Mouse (Mus musculus) lung, postnatal 10 days (tissue): ENCODE measurements around the gene Cldn6.

Experiments
- DNase-seq: peaks from one replicate; pipeline ENCODE4 v3.0.0; 2021

Gene Cldn6

GRCm38 (mm10) chr17:23679127-23679835 lies at the start of gene Cldn6:
TSS of gene Cldn6 (plus strand) at chr17:23679249.
- DNase-seq, result no peak

DNA sequence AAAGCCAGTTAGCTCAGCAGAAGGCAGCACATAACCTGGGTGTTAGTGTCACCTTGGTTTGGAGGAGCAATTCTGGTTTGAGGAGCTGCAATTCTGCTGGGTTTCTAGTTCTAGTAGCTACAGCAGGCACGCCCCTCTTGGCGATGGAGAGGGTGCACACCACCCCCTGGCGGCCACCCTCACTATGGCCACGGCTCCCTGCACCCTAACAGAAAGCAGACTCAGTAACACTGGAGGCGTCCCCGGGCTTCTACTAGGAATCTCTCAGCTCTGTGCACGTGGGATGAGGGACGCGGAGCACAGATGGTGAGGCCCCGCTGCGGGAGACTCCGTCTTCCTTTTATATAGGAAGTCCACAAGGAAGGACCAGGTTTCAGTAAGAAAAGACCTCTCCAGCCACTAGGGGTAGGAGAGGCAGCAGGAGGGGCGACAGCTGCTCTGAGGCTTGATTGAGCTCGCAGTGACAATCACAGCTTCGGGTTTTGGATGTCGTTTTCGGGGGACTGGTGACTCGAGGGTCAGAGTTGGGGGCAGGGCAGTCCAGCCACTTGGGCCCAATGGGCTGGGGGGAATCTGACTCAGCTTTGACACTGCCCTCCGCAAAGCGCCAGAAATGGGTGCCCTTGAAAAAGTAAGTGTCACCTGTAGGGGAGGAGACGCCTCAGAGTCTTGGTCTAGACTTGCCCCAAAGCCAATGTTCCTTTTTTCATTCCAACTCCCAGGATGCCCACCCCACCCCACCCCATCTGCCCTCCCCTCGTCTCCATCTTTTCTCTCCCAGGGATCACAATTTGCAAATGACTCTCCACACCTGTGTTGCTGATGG lies 48.6 kb upstream of the Cldn6 start:
- peak; percentile 88 for DNase-seq

DNA sequence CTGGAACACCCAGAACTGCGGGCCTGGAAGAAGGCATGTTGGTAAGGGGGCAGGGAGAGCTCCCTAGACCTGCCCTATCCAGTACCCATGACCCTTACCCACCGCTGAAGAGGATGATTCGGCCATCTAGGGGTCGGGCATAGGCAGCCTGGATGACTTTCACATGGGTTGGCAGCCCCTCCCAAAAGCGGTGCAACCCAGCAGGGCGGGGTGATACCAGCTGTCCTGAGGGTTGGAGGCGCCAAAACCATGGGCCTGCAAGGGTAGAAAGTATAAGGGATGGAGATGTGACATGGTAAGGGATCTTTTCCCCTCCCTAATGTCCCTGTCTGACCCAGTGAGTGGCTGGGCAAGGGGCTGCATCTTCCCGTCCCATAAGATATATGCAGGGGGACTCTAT lies 47.8 kb upstream of the Cldn6 start:
- DNase-seq, result no peak

GRCm38 (mm10) chr17:23644613-23645495 lies 34.2 kb upstream of the Cldn6 start, which contains the start of gene Mmp25:
TSS of gene Mmp25 (minus strand) at chr17:23645277.
- no peak for DNase-seq

DNA sequence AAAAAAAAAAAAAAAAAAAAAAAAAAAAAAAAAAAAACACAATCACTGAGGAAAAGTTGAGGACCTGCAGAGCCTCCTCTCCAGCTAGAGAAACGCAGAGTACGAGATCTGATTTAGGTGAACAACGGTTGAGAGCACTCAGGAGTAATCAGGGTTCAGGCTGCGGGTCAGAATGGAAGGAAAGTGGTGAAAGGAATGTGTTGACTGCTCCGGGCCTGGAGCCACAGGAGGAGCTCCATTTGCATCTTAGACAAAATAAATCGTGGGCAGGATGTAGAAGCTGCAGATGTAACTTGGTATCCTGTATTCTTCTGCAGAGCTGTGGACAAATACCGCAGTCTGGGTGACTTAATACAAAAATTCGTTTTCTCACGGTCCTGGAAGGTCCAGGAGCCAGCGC lies 33.2 kb upstream of the Cldn6 start:
- no peak for DNase-seq

DNA sequence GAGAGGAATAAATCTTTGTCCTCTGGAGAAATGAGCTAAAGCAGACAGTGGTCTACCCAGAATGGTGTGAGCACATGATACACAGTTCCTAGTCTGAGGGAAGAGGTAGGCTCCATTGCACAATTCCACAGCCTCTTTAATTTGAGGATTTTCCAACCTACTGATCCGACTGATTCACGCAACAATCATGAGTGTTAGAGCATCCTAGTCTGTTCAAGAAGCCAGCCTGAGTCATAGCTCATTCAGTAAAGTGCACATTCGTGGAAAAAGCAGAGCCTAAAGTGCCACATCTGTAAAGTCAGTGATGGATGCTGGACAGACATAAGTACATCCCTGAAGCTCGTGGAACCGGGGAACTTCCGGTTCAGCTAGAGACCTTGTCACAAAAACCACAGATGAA lies 27.7 kb upstream of the Cldn6 start:
- no peak for DNase-seq

DNA sequence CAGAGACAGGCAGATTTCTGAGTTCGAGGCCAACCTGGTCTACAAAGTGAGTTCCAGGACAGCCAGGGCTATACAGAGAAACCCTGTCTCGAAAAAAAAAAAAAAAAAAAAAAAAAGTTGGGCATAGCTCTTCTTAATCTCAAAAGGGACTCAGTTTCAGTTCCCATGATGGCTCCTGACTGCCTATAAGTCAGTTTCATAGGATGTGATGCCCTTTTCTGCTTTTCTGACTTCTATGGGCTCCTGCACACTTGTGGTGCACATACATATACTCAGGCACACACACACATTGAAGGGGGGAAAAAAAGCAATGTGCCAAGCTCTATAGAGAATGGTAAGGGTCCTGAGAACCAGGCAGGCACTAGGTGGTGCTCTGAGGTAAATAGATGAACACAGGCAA lies 25.7 kb upstream of the Cldn6 start:
- no peak for DNase-seq

DNA sequence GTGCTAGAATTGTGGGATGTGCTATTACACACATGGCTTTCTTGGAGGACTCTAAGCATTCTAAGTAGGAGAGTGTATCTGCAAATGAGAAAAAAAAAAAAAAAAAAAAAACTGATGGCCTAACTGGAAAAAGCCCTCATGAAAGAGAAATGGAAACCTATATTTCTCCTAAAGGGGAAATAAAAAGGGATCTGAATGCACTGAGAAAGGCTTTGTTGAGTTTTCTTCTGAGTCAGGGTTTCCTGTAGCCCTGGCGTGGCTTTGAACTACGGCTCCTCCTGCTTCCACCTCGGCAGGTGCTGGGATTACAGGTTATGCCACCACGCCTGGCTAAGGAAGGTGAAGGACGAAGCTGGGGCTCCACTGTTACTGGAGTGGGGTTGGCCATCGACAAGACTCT lies 25.0 kb upstream of the Cldn6 start:
- DNase-seq, result no peak

- no peak for DNase-seq
These were observed 24.6 kb upstream of the Cldn6 start for GRCm38 (mm10) chr17:23654410-23654809.

DNA sequence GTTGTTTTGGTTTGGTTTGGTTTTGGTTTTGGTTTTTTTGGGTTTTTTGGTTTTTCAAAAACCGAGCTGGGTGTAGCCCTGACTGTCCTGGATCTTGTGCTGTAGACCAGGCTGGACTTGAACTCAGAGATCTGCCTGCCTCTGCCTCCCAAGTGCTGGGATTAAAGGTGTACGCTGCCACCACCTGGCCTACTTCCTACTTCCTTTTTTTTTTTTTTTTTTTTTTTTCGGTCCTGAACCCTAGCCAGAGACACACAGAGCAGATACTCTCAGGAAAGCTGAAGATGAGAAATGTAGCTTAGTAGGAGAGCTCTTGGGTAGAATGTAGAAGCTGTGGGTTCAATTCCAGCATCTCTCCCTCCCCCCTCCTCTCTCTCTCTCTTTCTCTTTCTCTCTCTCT lies 20.6 kb upstream of the Cldn6 start:
- DNase-seq, result no peak

DNA sequence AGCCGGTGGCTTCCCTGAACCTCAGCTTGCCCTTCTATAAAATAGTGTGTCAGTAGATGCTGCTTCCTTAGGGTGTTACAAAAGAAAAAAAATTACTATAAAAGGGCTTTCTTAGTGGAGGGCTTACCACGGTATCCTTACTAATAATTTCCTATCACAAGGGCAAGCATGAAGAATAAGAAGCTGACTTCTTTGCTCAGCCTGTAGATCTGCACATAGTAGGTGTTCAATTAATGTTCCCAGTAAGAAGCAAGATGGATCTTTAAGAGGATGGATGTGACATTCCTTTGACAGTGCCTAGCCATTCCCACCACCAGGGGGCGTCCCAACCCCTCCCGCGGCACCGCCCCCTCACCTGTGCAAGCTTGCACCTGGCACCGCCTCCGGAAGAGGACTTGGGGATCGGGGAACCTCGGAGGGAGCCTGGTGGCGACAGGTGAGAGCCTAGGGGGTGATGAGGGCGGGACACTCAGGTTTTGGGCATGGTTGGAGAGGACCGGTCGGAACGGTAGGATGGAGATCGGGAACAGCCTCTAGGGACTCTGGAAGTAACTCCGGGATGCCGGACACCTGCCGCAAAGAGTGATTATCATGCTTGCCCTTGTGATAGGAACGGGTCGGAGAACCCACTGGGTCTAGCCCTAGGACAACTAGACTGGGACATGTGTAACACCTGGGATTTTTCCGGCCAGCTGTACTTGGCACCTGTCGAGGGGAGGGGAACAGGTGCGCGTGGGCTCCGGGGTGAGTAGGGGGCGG lies 18.8 kb upstream of the Cldn6 start, which contains the start of gene Bicdl2:
Gene Bicdl2 (plus strand): TSS at position 390 of the 759 bp plus-strand sequence.
- peak; percentile 77 for DNase-seq

DNA sequence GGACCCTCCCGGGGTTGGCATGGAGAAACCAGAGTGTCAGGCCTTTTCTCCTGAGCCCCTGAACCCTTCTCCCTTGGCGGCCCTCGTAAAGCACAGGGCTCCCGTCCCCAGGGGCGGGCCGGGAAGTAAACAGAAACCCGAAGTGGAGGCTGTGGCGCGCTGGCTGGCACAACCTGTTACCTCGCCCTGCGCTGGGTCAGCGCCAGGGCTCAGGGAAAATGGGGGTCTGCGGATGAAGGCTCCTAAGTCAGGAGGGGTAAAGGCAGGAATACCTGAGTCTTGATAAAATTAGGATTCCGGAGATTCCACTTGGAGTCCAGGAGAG lies 18.2 kb upstream of the Cldn6 start:
- DNase-seq, result peak; percentile 18

DNA sequence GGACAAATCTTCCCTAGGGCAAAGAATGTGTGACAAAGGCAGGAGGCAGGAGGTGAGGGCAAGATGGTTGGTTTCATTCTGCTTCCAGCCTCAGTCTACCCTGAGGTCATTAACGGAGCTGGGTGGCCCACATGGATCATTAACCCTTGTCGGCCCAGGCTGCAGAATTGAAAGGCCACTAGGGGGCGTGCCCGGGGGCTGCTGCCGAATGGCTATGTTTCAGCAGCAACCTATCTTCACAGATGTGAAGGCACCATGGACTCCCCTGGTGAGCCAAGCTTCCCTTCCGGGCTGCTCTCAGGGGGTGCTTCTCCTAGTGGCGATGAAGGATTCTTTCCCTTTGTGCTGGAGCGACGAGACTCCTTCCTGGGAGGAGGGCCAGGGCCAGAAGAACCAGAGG lies 17.5 kb upstream of the Cldn6 start:
- peak; percentile 36 for DNase-seq

- peak; percentile 27 for DNase-seq
These were observed 14.5 kb upstream of the Cldn6 start for GRCm38 (mm10) chr17:23664556-23665021.

DNA sequence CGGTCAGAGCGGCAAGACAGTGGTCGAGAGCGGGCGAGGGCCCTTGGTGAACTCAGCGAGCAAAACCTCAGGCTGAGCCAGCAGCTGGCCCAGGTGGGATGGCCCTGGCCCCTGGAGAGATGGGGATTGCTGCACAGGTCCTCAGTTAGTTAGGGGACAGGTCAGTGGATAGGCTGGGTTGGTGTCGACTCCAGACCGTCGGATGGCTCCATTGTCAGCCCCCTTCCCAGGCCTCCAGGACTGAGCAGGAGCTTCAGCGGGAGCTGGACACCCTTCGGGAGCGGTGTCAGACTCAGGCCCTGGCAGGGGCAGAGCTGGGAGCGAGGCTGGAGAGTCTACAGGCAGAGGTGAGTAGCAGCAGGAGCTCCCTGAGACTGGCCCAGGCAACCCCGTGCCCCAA lies 13.5 kb upstream of the Cldn6 start:
- no peak for DNase-seq

DNA sequence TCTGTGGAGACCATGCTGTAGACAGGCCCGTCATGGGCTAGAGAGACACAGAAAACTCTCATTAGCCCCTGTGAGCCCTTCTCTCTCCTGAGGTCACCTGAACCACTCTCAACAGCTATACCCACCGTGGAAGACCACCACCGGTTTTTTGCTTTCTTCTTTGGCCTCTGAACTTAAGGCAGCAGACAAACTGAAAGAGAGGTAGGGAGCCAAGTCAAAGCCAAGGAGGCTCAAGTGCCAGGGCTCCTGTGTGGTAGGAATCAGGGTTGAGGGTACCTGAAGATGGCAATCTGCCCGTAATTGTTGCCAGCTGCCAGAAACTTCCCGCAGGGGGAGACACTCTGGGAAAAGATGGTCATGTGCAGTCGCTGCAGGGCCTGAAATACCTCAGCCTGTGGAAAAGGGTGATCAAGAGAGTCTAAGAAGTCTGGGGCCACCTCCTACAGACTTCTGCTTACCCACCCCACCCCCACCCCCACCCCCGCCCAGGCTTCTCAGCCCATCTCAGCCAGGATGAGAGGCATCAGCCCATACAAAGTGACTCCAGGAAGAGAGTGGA lies 8.5 kb upstream of the Cldn6 start:
- no peak for DNase-seq

DNA sequence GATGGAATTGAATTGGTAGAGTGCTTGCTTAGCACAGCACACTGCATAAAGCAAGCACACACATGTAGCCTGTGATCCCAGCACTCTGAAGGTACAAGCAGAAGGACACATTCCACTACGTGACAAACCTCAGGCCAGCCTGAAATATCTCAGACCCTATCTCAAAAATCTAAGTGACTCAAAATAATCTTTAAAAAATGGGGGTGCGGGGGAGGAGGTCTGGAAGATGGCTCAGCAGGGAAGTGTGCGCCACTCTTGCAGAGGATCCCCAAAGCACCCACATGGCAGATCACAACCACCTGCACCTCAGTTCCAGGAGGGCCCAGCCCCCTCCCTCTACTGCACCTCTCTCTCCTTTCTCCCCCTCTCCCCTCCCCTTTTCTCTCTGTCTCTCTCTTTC lies 7.5 kb upstream of the Cldn6 start:
- no peak for DNase-seq

GRCm38 (mm10) chr17:23672761-23673160 lies 6.3 kb upstream of the Cldn6 start:
- no peak for DNase-seq

DNA sequence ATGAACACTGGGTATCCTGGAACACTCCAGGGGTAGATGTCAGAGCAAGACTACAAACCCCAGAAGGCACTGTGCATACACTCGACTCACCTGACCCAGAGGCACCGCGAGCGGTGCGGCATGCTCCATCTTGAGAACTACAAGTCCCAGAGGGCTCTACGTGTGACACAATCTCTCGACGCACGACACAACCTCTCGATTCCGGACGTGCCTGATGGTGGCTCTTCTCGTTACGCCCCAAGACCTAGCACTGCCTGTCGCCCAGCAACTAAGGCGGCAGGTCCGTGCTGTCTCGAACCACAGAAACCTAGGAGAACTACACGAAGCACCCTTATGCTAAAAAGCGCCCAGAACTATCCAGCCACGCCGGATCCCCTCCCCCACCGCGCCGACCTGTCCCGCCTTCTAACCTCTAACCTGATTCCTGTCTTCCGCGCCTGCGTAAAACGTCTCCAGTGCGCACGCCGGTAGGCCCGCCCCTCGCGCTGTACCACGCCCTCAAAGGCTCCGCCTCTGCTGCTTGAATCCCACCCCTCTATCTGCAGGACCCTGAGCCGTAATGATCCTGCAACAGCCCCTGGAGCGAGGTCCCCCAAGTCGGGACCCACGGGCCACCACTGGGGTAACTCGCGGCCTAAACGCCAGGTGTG lies 5.5 kb upstream of the Cldn6 start, which contains the start of the genes Hcfc1r1 and Thoc6:
Gene Hcfc1r1 (plus strand): TSS at position 173 of the 650 bp plus-strand sequence.
Gene Thoc6 (minus strand): TSS at position 459 of the 650 bp plus-strand sequence.
- peak; percentile 94 for DNase-seq

GRCm38 (mm10) chr17:23674271-23674952 lies 4.6 kb upstream of the Cldn6 start:
- DNase-seq, result peak; percentile 21

DNA sequence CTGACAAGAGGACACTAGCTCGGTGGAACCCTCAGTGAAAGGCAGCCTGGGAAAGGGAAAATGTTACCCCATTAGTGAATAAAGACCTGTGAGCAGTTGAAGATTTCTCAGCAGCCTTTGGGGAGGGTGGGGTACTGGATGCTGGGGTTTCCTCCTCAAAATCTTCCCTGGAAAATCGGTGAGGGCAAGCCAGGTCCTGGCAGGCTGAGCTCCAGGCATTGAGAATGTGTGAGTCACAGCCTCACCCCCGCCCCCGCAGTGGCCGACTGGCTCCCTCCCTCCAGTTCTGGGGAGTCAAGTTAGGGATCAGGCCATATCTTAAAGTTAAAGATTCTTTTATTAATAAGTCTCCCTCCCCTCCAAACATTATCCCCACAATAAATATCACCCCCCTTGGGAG lies 3.9 kb upstream of the Cldn6 start:
- peak; percentile 70 for DNase-seq
